Mouse (Mus musculus) forebrain, embryonic 11.5 days (tissue): ENCODE measurements around the gene Nipal1. TPM values are rescaled to one million over a fixed set of nuclear protein-coding genes. Genes with fewer than 3 reads are reported as not detected.

Experiments
- ATAC-seq: fragments of 200-750 bp; cut with Nextera tagmentation; replicated peaks from 2 replicates; pipeline ENCODE4 v1.8.0; 2017; ENCODE audit warnings: moderate TSS enrichment; ENCODE audit not compliant: low FRiP score
- DNase-seq: peaks from one replicate; pipeline ENCODE4 v3.0.0-alpha.2; 2017; ENCODE audit warnings: low spot score
- H3K27ac ChIP-seq: fragments of 300-500 bp; sonication (generic); 2 replicates; pipeline ENCODE4 v1.5.1; 2014; ENCODE audit warnings: low read depth, low read length
- H3K27me3 ChIP-seq: fragments of 300-500 bp; sonication (generic); 2 replicates; pipeline ENCODE4 v1.6.1; 2014; ENCODE audit warnings: mild to moderate bottlenecking, low read length, mixed read lengths; ENCODE audit not compliant: control insufficient read depth, insufficient read depth
- H3K36me3 ChIP-seq: fragments of 300-500 bp; sonication (generic); 2 replicates; pipeline ENCODE4 v1.6.1; 2014; ENCODE audit warnings: mild to moderate bottlenecking, low read length, moderate library complexity, mixed read lengths; ENCODE audit not compliant: control insufficient read depth, insufficient read depth
- H3K4me1 ChIP-seq: fragments of 300-500 bp; sonication (generic); replicated peaks from 2 replicates; pipeline ENCODE4 v1.6.1; 2014; ENCODE audit warnings: low read length, mixed read lengths; ENCODE audit not compliant: control insufficient read depth, insufficient read depth
- H3K4me2 ChIP-seq: fragments of 300-500 bp; sonication (generic); 2 replicates; pipeline ENCODE4 v1.6.1; 2014; ENCODE audit warnings: low read depth, mild to moderate bottlenecking, low read length, moderate library complexity, mixed read lengths; ENCODE audit not compliant: severe bottlenecking
- H3K4me3 ChIP-seq: fragments of 300-500 bp; sonication (generic); 2 replicates; pipeline ENCODE4 v1.5.1; 2014; ENCODE audit warnings: low read depth, low read length
- H3K9ac ChIP-seq: fragments of 300-500 bp; sonication (generic); 2 replicates; pipeline ENCODE4 v1.6.1; 2014; ENCODE audit warnings: low read length
- H3K9me3 ChIP-seq: fragments of 300-500 bp; sonication (generic); 2 replicates; pipeline ENCODE4 v1.6.1; 2016; ENCODE audit warnings: low read length, mixed read lengths; ENCODE audit not compliant: control insufficient read depth
- WGBS: fragments of 180-500 bp; shearing (Covaris S2); extraction: QIAGEN DNeasy Blood & Tissue Kit; methylation state at CpG from one replicate; pipeline ENCODE4 v1.1.7; 2014; 5-methylcytosine and 5-hydroxymethylcytosine counted together
- polyA plus RNA-seq: library from polyadenylated mRNA; unstranded; fragments of >200 nt; fragmentation: Nextera tagmentation; extraction: Ambion mirVana; gene quantifications from 2 replicates; pipeline ENCODE4 v1.2.1, GENCODE M21; 2014

Nipal1 gene
- polyA plus RNA-seq, 1 experiment from 2014 or later = 1.1 TPM

GRCm38 (mm10) chr5:72698818-72699499 is 51.4 kb downstream of the Nipal1 start:
- H3K4me3 ChIP-seq = no peak overlapping the region
- H3K9ac ChIP-seq = no peak overlapping the region
- DNase-seq (no peak), ATAC-seq (no peak)
- no peaks in the 10 kb centered on the region for H3K27me3 ChIP-seq
- no peak overlapping the region for H3K4me2 ChIP-seq
- no peaks in the 10 kb centered on the region for H3K36me3 ChIP-seq
- H3K27ac ChIP-seq = no peak overlapping the region
- no peaks in the 10 kb centered on the region for H3K9me3 ChIP-seq
- no peaks in the 10 kb centered on the region for H3K4me1 ChIP-seq
- WGBS = 56% methylated on average over 7 of the region's 7 CpGs

- no peak for ATAC-seq
- H3K36me3 ChIP-seq = no peaks in the 10 kb centered on the region
- H3K9me3 ChIP-seq = no peaks in the 10 kb centered on the region
- no peaks in the 10 kb centered on the region for H3K27me3 ChIP-seq
- WGBS = 34% methylated on average over 2 of the region's 2 CpGs
- no peak overlapping the region for H3K27ac ChIP-seq
- no peak overlapping the region for H3K9ac ChIP-seq
- no peak for DNase-seq
- H3K4me1 ChIP-seq = no peaks in the 10 kb centered on the region
- no peak overlapping the region for H3K4me2 ChIP-seq
- no peak overlapping the region for H3K4me3 ChIP-seq
These were observed 51.9 kb downstream of the Nipal1 start for GRCm38 (mm10) chr5:72699500-72699818.

DNA sequence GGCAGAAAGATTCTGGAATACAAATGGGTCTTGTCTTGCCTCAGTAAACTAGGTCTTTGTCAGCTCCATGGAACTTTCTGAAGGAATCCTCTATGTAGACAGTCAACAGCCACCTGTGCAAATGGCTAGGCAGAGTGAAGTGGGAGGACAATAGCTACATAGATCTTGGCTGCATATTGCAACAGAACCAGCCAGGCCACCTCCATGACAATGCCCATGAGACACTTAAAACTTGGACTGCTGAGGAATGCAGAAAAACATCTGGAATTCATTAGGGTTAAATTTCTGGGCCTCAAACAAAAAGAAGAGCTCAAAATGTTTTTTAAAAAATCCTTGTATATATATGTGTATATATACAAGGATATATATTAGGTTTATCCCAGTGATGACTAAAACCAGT is 54.6 kb downstream of the Nipal1 start:
- no peaks in the 10 kb centered on the region for H3K9me3 ChIP-seq
- no peaks in the 10 kb centered on the region for H3K4me1 ChIP-seq
- DNase-seq = no peak
- H3K36me3 ChIP-seq = no peaks in the 10 kb centered on the region
- no peak for ATAC-seq
- no peak overlapping the region for H3K4me3 ChIP-seq
- H3K4me2 ChIP-seq = no peak overlapping the region
- H3K9ac ChIP-seq = no peak overlapping the region
- no peaks in the 10 kb centered on the region for H3K27me3 ChIP-seq
- H3K27ac ChIP-seq = no peak overlapping the region

DNA sequence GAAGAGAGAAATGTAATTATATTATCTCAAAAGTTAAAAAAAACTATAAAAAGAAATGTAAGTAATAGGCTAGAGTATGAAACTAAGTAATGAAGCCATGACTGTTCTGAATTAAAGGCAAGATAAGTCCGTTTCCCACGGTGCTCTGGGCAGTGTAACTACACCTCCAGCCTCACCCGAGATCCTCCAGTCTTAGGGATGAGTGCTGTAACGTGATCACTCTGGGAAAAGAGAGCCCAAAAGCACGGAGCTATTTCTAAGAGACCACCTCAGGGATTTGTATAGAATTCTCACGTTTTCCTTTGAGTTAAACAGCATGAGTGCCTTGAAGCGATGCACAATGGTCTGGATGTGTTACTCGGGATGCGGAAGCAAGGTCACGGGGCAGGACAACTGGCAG is 58.5 kb downstream of the Nipal1 start:
- DNase-seq (no peak), ATAC-seq (no peak)
- H3K27me3 ChIP-seq = no peaks in the 10 kb centered on the region
- H3K4me3 ChIP-seq = no peak overlapping the region
- no peaks in the 10 kb centered on the region for H3K36me3 ChIP-seq
- no peaks in the 10 kb centered on the region for H3K4me1 ChIP-seq
- no peak overlapping the region for H3K4me2 ChIP-seq
- 47% methylated on average over 10 of the region's 10 CpGs for WGBS
- H3K27ac ChIP-seq = no peak overlapping the region
- H3K9ac ChIP-seq = no peak overlapping the region
- H3K9me3 ChIP-seq = no peaks in the 10 kb centered on the region

DNA sequence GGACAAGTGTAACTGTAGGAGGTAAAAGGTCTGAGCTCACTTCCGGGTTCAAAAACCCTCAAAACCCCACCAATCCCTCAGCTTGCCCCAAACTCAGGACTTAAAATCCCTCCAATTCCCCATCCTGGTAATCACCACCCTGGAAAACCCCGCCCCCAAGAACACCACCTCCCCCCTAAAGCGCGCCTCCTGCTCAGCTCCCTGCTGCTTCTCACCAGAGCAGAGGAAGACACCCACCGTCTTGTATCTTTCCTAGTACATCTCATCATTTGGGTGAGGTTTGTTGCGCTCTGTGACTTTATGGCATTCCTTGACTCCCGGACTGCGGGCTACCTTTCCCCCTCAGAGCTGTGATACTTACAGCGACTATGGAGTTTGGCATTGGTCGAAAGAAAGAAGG is 59.1 kb downstream of the Nipal1 start:
- H3K9me3 ChIP-seq = no peaks in the 10 kb centered on the region
- no peaks in the 10 kb centered on the region for H3K36me3 ChIP-seq
- DNase-seq (no peak), ATAC-seq (no peak)
- H3K4me1 ChIP-seq = no peaks in the 10 kb centered on the region
- no peak overlapping the region for H3K27ac ChIP-seq
- H3K4me3 ChIP-seq = no peak overlapping the region
- H3K4me2 ChIP-seq = no peak overlapping the region
- H3K9ac ChIP-seq = no peak overlapping the region
- WGBS = 69% methylated on average over 10 of the region's 10 CpGs
- H3K27me3 ChIP-seq = no peaks in the 10 kb centered on the region

DNA sequence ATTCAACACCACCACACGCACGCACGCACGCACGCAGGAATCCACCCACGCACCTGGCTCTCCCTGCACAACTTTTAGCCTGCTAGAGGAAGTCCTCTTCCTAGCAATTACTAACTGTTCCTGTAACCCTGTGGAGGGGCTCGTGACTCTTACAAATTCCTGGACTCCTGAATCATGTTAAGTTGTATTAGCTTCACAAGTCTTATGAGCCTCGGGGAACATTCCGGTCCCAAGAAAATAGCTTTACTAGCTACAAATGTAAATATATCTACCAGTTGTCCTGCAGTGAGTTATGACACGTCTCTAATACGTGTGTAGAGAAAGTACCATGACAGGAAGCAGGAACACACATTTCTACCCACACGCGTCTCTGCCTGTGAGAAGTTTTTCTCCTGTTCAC is 61.9 kb downstream of the Nipal1 start:
- Histone ChIP-seq H3K27ac (no peak overlapping the region), H3K9me3 (no peaks in the 10 kb centered on the region), H3K4me3 (no peak overlapping the region), H3K27me3 (no peaks in the 10 kb centered on the region), H3K36me3 (no peaks in the 10 kb centered on the region), H3K4me2 (no peak overlapping the region), H3K4me1 (no peaks in the 10 kb centered on the region), H3K9ac (no peak overlapping the region)
- no peak for DNase-seq
- 88% methylated on average over 13 of the region's 13 CpGs for WGBS
- no peak for ATAC-seq

DNA sequence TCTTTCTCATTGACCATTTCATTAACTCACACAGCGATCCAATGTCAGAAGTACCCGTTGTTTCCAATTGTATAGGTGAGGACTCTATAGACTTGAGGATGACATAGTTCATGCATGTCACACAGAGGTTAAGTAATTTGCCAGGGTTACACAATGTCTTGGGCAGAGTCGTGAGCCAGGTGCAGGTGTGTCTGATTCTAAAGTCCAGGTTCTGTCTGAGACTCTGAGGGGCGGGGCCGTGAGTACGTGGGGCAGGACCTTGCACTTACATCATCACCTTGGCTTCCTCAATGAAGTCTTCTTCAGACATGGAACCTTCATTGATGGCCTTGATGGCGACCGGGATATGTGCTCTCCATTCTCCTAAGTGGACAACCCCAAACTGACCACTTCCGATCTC is 62.4 kb downstream of the Nipal1 start:
- no peak overlapping the region for H3K27ac ChIP-seq
- H3K4me3 ChIP-seq = no peak overlapping the region
- H3K9me3 ChIP-seq = no peaks in the 10 kb centered on the region
- ATAC-seq (no peak), DNase-seq (no peak)
- H3K9ac ChIP-seq = no peak overlapping the region
- H3K36me3 ChIP-seq = no peaks in the 10 kb centered on the region
- no peaks in the 10 kb centered on the region for H3K27me3 ChIP-seq
- no peak overlapping the region for H3K4me2 ChIP-seq
- no peaks in the 10 kb centered on the region for H3K4me1 ChIP-seq
- 95% methylated on average over 9 of the region's 9 CpGs for WGBS

DNA sequence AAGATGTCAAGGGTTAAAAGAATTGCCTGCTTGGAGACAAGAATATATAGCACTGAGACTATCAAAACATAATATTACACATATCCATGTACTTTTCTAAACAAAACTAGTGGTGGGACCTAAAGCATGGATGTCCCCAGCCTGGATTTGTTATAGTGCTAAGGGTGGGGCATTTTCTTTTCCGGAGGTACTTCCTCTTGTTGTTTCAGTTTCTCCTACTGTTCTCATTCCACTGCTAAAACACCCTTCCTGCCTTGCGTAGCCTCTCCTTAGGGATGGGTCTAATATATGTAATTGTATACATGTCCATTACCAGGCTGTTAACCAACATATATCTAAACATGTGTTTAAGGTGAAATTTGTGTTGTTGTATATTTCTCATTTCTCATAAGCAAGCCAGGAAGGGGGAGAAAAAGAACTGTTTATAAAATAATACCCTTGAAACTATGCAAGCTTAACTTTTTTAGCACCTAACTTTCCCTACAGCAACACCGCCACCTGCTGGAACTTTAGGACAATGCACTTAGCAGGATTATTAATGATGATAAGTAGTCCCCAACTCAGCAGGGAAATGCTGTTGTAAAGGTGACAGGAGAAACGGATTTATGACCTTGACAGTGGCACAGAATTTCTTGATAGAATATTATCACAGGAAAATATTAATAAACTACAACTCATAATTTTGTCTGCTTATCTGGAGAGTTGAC is 63.1 kb downstream of the Nipal1 start:
- Histone ChIP-seq H3K27me3 (no peaks in the 10 kb centered on the region), H3K4me3 (no peak overlapping the region), H3K4me2 (no peak overlapping the region), H3K4me1 (no peaks in the 10 kb centered on the region), H3K9me3 (no peaks in the 10 kb centered on the region), H3K36me3 (no peaks in the 10 kb centered on the region), H3K9ac (no peak overlapping the region), H3K27ac (no peak overlapping the region)
- ATAC-seq (no peak), DNase-seq (peak; percentile 71)
- WGBS = 30% methylated on average over 4 of the region's 4 CpGs

DNA sequence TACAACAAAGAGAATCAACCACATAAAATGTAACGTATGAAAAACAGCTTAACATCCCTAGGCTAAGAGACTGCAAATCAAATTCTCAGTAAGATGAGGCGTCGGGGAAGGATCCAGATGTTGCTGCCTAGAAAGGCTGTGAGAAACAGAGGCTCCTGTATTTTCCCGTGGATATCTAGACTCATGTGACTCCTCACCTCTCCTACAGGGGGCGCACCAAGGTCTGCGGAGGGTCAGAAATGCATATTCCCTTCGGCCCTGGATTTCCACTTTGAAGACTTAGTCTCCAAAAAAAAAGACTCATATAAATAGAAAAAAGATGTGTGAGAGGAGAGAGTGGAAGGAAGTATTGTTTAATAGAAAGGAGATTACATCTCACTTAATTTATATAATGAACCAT is 73.0 kb downstream of the Nipal1 start:
- Histone ChIP-seq H3K27ac (no peak overlapping the region), H3K4me1 (no peaks in the 10 kb centered on the region), H3K9ac (no peak overlapping the region), H3K4me3 (no peak overlapping the region), H3K36me3 (no peaks in the 10 kb centered on the region), H3K9me3 (no peaks in the 10 kb centered on the region), H3K4me2 (no peak overlapping the region), H3K27me3 (no peaks in the 10 kb centered on the region)
- WGBS = 67% methylated on average over 7 of the region's 7 CpGs
- ATAC-seq (no peak), DNase-seq (no peak)
